Mouse (Mus musculus) R1 (cell line): ENCODE results near the gene Zfp839.
A peak's percentile ranks its signal among the peaks of the same experiment; 100 is the strongest.
"Not testable (repeated sequence)": the region's sequence is repeated elsewhere in the genome, so short reads cannot be mapped to it uniquely, and the experiment has no call there.

Experiments used
- DNase-seq: peaks from one replicate; pipeline ENCODE4 v3.0.0-alpha.2; 2018; ENCODE audit warnings: low read depth, low spot score

Zfp839 gene

DNA sequence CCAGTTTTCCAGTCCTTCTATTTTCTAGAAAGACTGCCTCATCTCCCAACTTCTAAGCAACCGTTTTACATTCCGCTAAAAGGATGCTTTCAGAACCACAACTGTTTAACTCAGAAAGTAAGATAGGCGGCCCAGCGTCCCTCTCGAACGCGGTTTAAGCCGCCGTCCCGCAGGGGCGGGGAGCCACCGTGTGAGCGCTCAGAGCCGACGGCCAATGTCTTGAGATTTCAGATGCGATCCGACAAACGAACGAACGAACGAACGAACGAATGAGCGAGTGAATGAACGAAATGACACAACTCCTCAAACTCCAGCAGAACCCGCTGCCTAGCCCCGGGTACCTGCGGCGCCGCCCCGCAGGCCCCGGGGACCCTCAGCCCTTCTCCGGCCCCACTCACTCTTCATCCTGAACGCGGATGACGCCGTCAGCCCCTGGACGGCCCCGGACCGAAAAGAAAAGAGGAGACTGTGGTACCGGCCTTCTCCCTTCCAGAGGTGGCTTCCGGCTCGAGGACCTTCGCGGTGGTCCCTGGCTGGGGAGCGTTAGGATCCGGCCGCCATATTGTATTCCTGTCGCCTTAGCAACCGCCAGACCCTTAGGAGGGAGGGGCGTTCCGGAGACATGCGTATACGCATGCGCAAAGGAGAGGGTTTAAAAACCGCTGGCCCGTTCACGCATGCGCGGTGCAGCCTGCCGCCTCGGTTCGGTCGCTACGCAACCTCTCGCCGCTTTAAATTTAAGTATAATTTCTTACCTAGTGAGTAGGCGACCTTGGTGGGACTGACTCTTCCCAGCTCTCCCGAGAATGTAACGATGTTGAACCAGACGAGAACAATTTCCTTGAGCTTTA lies 9.5 kb upstream of the Zfp839 start, which contains the start of gene Mok:
Gene Mok (minus strand): TSS at position 592 of the 851 bp plus-strand sequence.
- DNase-seq, result peak; percentile 95

GRCm38 (mm10) chr12:110841731-110842493 lies 8.1 kb upstream of the Zfp839 start:
- no peak for DNase-seq

DNA sequence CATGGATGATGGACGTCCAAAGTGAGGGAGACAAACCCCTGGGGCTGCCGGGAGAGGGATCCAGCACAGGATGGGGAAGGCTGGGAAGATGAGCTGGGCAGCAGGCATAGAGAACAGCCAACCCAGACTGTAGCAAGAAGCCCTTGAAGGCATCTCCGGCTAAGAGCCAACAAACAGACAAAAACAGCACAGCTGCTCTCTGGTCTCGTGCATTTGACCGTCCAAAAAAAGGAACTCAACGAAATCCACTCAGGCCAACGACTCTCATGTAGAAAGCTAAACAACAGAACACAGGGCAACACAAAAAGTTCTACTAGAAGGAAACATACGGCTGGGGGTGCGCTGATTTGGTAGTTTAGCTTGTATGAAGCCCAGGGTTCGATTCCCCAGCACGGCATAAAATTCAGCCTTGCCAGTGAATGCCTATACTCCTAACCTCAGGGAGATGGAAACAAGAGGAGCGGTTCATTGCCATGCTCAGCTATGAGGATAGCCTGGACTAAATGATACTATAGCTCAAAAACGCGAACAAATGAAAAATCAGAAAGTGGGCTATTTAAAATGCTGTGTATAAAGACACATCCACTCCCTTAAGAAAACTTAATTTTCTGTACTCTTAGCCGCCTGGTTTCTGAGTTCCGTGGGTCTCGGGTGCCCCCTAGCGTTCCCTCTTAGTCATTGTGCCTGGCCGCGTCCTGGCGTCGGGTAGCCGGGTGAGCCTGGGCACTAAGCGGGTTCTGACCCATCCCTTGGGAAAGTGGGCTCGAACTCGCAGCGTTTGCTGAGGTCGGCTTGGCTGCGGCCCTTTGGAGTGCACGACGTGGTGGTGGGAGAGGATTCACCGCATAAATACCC lies 6.6 kb upstream of the Zfp839 start:
- DNase-seq, result peak; percentile 84

- DNase-seq, result no peak
Observed at GRCm38 (mm10) chr12:110844227-110845130, 5.6 kb upstream of the Zfp839 start.

DNA sequence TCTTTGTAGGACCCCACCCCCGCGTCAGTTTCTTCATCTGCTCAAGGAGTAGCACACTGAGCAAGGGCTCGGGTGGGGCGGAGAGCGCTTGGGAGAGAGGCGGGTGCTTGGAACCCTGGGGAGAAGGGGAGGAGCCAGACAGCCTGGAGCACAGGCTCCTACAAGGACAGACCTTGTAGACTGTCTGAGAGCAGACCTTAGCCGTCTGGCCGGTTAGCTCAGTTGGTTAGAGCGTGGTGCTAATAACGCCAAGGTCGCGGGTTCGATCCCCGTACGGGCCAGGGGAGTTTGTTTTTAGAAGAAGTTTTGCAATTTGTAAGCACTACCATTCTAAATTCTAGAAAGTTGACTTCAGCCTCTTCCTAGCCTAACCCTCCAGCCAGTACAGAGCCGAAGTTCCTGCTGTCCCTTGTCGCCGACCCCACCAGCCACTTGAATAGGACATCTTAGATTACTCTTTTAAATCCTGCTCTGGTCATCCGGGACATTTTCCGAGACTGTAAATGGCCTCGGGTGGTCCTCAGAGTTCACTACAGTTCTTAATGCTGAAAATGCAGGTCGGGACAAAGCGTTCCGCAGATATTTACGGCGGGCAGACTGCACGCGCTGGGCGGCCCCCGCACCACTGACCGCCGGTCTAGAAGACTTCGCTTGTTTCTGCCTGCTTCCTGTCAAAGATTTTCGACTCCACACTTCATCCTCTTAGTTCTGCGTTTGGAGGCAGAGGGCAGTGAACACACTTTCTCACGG lies 4.7 kb upstream of the Zfp839 start:
- DNase-seq, result peak; percentile 96

DNA sequence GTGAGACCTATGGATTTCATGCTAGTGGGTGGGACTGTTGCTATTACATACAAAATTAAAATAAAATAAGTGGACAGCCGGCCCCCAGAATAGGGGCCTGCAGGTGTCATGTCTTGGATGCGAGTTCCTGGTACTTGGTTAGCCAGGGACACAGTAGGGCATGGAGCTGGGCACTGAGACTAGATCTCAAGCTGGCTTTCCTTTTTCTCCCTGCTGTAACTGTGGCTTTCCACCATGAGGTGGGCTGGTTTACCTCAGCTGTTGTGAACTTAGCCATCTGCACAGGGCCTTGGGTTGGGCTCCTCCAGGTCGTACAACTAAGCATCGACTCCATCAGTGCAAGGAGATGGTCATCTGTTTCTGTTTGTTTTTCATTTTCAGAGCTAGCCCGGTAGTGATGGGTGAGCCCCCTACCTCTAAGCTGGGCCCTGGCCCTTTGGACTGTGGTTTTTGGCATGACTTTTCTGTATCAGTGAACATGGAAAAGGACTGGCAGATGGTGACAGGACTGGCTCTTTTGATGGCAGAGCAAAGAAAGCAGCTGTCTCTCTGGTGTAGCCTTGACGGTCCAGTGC lies 3.8 kb upstream of the Zfp839 start:
- DNase-seq, result no peak

DNA sequence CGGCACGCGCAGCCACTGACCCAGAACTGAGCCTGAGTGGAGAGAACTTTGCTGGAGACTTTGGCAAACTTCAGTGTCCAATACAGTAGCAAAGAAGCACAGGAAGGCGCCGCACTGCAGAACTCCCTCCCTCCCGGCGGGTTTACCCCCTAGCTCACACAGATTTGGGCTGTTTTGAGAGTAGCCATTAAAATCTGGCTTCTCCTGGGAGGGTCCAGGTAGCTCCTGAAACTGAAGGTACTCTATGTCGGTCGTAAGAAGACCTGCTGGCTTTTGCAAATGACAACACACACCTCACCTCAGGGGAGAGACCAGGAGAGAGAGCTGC lies 840 bp downstream of the Zfp839 start:
- no peak for DNase-seq

- no peak for DNase-seq
Observed at GRCm38 (mm10) chr12:110851414-110851813, 1.4 kb downstream of the Zfp839 start.

GRCm38 (mm10) chr12:110851923-110852322 lies 1.9 kb downstream of the Zfp839 start:
- no peak for DNase-seq

DNA sequence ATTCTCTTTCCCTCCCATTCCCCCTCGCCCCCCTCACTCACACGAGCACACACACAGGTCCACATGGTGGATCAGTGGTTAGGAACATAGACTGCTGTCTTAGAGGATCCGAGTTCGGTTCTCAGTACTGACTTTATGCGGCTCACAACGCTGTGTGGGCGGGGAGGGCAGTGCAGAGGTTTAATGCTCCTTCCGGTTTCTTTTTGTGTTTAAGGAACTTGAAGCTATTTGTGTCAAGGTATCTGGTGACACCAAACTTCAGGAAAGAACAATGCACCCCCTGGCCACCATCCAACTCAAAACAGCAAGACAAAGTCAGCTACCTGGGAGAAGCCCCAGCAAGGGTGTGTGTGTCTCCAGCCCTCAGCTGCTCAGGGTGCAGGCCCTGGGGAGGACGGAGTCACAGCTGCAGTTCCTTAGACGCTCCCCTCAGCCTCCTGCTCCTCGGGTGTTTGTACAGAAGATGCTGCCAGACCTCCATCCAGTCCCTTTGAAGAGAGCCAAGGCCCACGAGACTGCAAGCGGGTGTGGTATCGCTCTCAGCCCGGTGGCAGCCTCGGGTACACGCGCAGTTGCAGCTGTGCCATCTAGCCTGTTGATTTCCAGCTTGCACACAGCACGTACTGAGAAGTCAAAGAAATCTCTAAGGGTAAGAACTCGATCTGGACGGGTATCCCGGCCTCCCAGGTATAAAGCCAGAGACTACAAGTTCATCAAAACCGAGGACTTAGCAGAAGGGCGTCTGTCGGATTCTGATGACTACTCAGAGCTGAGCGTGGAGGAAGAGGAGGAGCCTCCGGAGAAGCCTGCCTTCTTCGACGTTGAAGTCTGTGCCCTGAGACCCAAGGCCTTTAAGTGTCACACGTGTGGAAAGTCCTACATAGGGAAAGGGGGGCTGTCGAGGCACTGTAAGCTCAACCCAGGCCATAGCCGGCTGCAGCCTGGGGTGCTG lies 5.0 kb downstream of the Zfp839 start:
- peak; percentile 61 for DNase-seq

GRCm38 (mm10) chr12:110857196-110857595 lies 7.1 kb downstream of the Zfp839 start:
- peak; percentile 32 for DNase-seq

GRCm38 (mm10) chr12:110858681-110859080 lies 8.6 kb downstream of the Zfp839 start:
- not testable (repeated sequence) for DNase-seq

- DNase-seq, result no peak
Observed at GRCm38 (mm10) chr12:110860293-110860692, 10.2 kb downstream of the Zfp839 start.

DNA sequence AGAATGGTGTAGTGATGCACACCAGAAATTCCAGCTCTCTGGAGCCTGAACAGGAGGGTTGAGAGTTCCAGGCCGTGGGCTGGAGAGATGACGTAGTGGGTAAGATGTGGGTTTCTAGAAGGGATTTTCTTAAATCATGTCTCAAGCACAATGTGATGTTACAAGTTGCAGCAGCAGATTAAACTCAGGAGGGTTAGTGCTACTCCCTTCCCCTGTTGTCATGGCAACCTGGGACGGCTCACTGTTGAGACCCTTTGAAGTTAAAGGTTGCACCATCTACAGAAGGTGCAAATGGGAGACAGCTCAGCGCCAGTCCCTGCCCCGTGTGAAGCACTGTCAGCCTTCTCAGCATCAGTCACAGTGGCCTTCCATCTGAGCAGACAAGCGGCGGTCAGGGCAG lies 11.2 kb downstream of the Zfp839 start:
- peak; percentile 73 for DNase-seq

GRCm38 (mm10) chr12:110864008-110864407 lies 14.0 kb downstream of the Zfp839 start:
- no peak for DNase-seq

DNA sequence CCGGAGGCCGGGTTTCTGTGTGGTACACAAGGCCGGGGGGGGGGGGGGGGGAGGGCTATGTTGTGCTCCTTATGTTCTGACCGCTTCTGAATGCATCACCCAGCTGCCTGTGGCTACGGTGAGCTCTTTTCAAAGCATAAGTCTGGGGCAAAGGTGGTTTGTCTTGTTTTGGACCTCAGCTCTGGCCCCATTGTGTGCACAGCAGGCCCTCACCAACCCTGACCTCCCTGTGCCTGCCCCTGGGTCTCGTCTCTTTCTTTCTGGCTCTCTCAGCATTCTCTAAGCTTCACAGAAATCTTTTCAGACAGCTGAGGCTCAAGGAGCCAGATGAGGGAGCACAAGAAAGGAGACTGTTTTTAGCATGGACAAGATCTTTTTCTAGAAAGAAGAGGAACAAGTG lies 15.5 kb downstream of the Zfp839 start:
- DNase-seq, result no peak

- no peak for DNase-seq
Observed at GRCm38 (mm10) chr12:110865989-110866388, 15.9 kb downstream of the Zfp839 start.

- no peak for DNase-seq
Observed at GRCm38 (mm10) chr12:110870107-110870506, 20.1 kb downstream of the Zfp839 start.

GRCm38 (mm10) chr12:110871247-110871646 lies 21.2 kb downstream of the Zfp839 start:
- no peak for DNase-seq
